Mouse (Mus musculus) spleen, adult 12 weeks (tissue): Measurements from ENCODE around the gene Stt3b.

Experiments
- DNase-seq: peaks from one replicate; pipeline ENCODE4 v3.0.0; 2022; ENCODE audit warnings: low spot score

Stt3b gene

DNA sequence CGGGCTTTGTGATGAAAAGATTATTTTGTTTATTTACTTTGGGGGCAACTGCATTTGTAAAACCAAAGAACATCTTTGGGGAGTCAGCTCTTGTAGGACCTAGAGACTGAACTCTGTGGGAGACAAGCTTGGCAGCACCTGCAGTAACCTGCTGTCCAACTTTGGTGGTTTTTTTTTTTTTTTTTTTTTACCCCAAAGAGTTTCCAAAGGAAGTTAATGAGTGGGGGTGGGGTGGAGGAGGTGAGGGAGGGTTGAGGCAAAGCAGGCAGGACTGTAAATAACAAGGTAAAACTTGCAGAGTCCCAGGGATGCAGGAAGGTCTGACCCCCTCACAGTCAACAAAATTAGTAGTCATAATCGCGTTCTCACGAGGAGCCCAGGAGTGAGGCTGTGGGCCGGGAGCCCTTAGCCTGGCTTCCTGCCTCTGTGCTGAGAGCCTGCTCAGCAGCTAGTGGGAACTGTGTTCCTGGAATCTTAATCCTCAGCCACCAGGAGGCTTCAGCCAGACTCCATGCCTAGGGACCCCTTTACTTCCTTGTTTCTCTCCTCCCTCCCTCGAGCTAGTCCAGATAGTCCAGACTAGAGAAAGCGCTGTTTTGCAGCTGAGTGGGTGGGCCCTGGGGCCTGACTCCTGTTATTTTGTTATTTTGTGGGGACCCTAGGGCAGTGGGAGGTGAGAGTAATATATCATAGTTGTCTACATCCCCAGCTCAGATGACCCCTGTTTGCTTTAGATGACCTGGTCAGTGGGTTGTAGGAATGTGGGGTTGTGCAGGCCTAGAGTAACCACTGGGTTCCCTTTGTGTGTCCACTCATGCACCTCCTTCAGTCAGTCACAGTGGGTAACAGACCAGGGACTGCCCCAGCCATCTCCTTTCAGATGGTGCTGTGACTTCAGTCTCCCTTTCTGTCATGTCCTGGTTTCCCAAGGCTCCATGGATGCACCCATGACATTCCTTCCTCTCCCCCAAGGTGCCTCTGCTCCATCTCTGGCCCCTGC is 95.3 kb downstream of the Stt3b start:
- no peak for DNase-seq

DNA sequence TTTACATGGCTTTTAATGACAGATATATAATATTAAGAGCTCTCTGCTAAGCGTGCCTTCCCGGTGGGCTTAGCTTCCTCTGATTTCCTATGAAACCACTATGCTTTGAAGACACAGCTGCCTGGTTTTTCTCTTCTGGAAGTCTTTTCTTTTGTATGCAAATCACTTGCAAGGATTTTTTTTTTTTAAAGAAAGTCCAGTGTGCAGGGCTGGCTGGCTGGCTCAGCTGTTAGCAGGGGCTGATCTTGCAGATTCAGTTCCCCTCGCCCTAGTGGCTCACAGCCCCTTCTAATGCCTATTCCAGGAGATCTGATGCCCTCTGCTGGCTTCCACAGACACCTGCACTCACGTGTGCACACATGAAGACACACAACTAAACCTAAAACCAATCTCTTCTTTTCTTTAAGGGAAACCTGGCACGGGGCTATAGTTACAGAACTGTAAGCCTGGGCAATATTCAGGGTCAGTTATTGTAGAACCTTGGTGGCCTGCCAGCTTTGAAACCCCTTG is 96.4 kb downstream of the Stt3b start:
- no peak for DNase-seq

DNA sequence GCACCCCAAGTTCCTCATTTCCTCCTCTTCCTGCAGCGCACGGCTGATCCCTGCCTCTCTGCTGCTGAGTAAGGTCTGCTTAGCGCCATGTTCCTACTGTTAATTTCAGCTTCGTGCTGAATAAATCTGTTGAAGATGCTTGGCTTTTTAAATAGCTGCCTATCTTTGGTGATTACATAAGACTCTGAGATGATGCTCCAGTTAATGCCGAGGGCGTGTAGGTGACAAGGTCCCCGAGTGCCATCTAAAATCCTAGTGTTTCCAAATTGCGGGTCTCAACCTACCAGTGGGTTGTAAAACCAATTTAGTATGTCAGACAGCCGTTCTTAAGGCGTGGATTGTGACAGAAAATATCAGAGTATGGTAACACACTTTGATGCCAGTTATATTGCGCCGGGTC is 99.7 kb downstream of the Stt3b start:
- DNase-seq, result no peak

DNA sequence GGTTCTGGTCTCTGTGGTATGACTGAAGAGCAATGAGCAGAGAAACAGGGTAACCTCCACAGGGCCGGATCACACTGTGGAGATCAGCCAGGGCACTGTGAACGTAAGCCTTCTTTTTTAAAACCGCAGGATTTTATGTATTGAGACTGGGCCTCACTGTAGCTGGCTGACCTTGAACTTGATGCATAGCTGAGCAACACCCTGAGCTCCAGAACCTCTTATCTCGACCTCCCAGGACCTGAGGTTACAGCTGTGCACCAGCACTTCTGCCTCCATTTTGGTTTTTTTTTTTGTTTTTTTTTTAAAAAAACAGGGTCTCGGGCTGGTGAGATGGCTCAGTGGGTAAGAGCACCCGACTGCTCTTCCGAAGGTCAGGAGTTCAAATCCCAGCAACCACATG is 100.5 kb downstream of the Stt3b start:
- no peak for DNase-seq

DNA sequence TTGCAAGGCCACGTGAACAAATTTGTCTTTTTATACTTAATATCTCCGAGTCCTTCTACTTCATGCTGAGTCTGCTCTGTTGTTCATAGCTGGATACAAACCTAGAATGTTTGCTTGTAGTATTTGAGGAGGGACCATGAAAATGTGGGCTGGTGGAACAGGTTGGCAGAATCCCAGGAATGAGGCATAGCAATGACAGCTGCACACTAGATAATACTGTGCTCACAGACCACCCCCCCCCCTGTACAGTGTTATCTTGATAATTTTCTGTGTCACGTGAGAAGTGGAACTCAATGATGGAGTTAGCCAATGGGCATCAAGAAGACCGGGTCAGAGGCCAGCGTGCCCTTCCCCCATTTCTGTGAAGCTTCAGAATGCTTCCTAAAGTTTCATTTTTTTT is 104.0 kb downstream of the Stt3b start:
- DNase-seq, result no peak

DNA sequence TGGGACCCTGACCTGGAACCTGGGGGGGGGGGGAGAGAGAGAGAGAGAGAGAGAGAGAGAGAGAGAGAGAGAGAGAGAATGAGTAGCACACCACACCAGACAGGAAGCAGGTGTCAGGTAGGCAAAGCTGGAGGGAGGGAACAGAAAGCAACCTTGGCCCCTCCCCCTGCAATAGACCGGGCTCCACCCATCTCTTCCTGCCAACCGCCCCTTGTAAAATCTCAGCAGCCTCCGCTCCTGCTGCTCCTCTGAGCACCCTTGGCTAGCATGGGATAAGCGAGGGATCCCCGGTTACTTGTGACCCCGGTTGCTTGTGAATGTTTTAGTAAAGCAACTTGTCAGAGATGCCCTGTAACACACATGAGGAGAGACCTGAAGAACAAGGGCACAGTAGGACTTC is 104.7 kb downstream of the Stt3b start:
- DNase-seq, result no peak

DNA sequence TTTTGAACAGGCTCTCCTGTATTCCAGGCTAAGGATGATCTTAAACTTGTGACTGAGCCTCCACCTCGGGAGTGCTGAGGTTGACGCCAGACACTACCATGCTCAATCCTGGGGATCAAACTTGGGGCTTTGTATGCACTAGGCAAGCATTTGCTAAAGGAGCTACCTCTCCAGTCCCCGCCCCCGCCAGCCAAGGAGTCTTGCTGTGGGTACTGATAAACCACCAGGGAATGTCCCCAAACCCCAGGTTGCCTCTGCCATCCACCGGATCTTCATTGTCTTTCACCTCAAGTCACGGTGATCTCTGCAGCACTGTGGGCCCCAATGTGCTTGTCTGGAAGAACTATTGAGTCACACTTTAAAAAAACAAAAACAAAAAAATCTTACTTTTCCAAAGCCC is 107.1 kb downstream of the Stt3b start:
- no peak for DNase-seq

DNA sequence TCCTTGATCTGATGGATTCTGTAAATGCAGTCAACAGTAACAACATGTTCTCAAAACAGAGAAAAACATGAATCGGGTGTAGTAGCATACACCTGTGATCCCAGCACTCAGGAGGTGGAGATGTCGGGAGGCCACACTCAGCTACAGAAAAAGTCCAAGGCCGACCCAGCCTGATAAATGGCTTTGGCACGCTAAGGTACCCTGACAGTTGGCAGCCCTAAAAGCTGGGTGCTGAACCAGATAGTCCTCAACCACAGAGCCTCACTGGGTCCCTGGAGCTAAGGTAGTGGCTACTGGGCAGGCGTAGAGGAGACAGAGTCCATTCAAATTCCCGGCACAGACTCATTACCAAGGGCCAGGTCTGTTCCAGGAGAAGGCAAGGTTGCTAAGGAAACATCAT is 109.0 kb downstream of the Stt3b start:
- DNase-seq, result no peak

DNA sequence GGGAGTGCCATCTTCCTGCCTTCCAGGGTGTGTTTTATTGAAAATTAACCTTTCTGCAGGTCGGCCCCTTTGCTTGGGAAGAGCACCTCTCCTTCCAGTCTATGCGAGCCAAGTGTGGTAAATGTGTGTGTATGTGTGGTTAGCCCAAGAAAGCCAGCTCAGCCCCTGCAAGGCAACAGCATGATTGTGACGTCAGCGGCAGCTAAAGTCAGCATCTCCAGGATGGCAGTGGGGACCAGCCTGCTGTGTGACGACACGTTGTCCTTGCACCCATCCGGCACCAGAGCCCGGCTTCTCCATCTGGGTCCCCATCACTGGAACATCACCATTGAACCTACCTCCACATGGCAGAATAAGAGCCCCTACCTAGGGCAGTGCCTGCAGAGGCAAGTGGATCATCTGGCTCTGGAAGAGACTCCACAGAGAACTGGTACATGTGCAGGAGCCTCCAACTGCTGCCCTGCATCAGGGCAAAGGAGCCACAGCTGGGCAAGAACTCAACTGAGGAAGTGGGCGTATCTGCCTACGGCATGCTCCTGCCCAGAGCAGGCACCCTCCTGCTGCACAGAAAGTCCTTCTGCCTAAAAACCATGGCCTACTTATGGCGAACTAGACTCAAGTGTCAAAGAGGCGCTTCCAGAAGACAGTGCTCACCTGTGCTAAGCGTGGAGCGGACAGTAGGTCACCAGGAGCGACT is 109.9 kb downstream of the Stt3b start:
- DNase-seq, result no peak

DNA sequence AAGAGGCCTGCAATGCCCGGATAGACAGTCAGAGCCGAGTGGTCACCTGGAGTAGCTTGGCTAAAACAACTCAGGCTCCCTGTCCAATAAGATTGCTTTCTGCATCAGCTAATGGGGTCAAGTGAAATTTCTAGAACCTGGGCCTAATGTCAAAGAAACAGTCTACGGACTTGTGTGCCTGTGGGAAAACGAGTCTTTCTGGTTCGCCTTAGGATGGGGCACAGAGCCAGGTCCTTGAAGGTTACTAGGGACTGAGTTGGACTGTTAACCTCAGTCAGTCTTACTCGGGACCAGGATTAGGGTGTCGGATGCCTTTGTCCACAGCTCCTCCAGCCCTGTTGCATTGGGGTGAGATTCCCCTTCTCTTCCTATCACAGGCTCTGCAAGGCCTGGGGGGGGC is 113.1 kb downstream of the Stt3b start:
- DNase-seq, result no peak

DNA sequence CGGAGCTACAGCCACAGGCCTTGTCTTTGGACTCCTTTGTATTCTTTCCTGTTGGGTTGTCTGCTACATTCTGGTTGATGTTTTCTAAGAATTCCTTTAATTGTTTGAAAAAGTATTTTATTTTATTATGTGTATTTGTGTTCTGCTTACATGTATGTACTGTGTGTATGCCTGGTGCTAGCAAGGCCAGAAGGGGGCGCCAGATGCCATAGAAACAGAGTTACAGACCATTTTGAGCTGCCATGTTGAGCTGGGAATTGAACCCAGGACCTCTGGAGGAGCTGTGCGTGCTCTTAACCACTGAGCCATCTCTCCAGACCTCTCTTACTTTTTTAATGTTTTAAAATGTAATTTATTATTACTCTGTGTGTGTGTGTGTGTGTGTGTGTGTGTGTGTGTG is 117.3 kb downstream of the Stt3b start:
- DNase-seq, result no peak
